Mouse (Mus musculus) gastrocnemius, adult 18-20 months (tissue): Measurements from ENCODE around the gene Xrcc4. TPM values are rescaled to one million over a fixed set of nuclear protein-coding genes. Genes with fewer than 3 reads are reported as not detected.
"Not testable (repeated sequence)": the region's sequence is repeated elsewhere in the genome, so short reads cannot be mapped to it uniquely, and the experiment has no call there.

Source experiments
- DNase-seq: peaks from one replicate; pipeline ENCODE4 v3.0.0; 2021; ENCODE audit warnings: low spot score
- long read RNA-seq, 2 experiments: library from polyadenylated mRNA; stranded (forward); transcript quantifications; one replicate each; pipeline ENCODE4 v2.0.0; 2021
- total RNA-seq, 2 experiments: library from RNA; stranded (reverse); gene quantifications; 2 replicates each; pipeline ENCODE4 v1.2.3; 2021

The Xrcc4 gene
- 1 to 10 TPM; 7.8 to 9.5 TPM for total RNA-seq
- long read RNA-seq, experiment 1, transcript Xrcc4-201 (8 exons, 1,540 nt): major isoform, 10 of 11 reads
- long read RNA-seq, experiment 1, partial matches to known transcripts: 1 of 11 reads
- long read RNA-seq, experiment 1, other reads (novel, unspliced or antisense): 0 of 11 reads
- long read RNA-seq, experiment 2, transcript Xrcc4-201 (8 exons, 1,540 nt): major isoform, 5 of 7 reads
- long read RNA-seq, experiment 2, partial matches to known transcripts: 0 of 7 reads
- long read RNA-seq, experiment 2, other reads (novel, unspliced or antisense): 2 of 7 reads

- DNase-seq: peak; percentile 98
These were observed at the start of gene Xrcc4, which contains the start of gene Tmem167 for GRCm38 (mm10) chr13:90088962-90089824. Xrcc4 (minus strand) TSS chr13:90089608. Tmem167 (plus strand) TSS chr13:90089123.

- peak; percentile 3 for DNase-seq
These were observed 46.9 kb upstream of the Xrcc4 start for GRCm38 (mm10) chr13:90136156-90136910.

GRCm38 (mm10) chr13:90111681-90112080, 22.3 kb upstream of the Xrcc4 start:
- no peak for DNase-seq

- not testable (repeated sequence) for DNase-seq
These were observed 19.3 kb upstream of the Xrcc4 start for GRCm38 (mm10) chr13:90108746-90109145.

GRCm38 (mm10) chr13:90106139-90106538, 16.7 kb upstream of the Xrcc4 start:
- DNase-seq: no peak

- no peak for DNase-seq
These were observed 12.1 kb upstream of the Xrcc4 start for GRCm38 (mm10) chr13:90101514-90101913.

- no peak for DNase-seq
These were observed 396 bp upstream of the Xrcc4 start for GRCm38 (mm10) chr13:90089825-90090183.

- DNase-seq: no peak
These were observed 27.5 kb downstream of the Xrcc4 start for GRCm38 (mm10) chr13:90061877-90062276.

GRCm38 (mm10) chr13:90052408-90052807, 37.0 kb downstream of the Xrcc4 start:
- no peak for DNase-seq

GRCm38 (mm10) chr13:90051735-90052134, 37.7 kb downstream of the Xrcc4 start:
- DNase-seq: no peak

GRCm38 (mm10) chr13:90039613-90040012, 49.8 kb downstream of the Xrcc4 start:
- no peak for DNase-seq

GRCm38 (mm10) chr13:90032977-90033376, 56.4 kb downstream of the Xrcc4 start:
- no peak for DNase-seq

GRCm38 (mm10) chr13:90032523-90032922, 56.9 kb downstream of the Xrcc4 start:
- no peak for DNase-seq

- no peak for DNase-seq
These were observed 58.5 kb downstream of the Xrcc4 start for GRCm38 (mm10) chr13:90030911-90031310.

GRCm38 (mm10) chr13:90012620-90013019, 76.8 kb downstream of the Xrcc4 start:
- DNase-seq: no peak

- no peak for DNase-seq
These were observed 77.2 kb downstream of the Xrcc4 start for GRCm38 (mm10) chr13:90012198-90012597.

GRCm38 (mm10) chr13:90011129-90011528, 78.3 kb downstream of the Xrcc4 start:
- no peak for DNase-seq

- no peak for DNase-seq
These were observed 79.6 kb downstream of the Xrcc4 start for GRCm38 (mm10) chr13:90009786-90010185.

GRCm38 (mm10) chr13:90005561-90005960, 83.8 kb downstream of the Xrcc4 start:
- DNase-seq: no peak

GRCm38 (mm10) chr13:89997531-89997930, 91.9 kb downstream of the Xrcc4 start:
- no peak for DNase-seq

GRCm38 (mm10) chr13:89986087-89986486, 103.3 kb downstream of the Xrcc4 start:
- no peak for DNase-seq

- no peak for DNase-seq
These were observed 118.5 kb downstream of the Xrcc4 start for GRCm38 (mm10) chr13:89970940-89971339.
